ENCODE assay signal across 10 mouse cellular contexts in genomic region chr7:97427778-97428420, GRCm38 (mm10). TPM values are rescaled to one million over a fixed set of nuclear protein-coding genes. Genes with fewer than 3 reads are reported as not detected.
DNase-seq lines count a peak whose midpoint lies in the region; ATAC-seq and TF ChIP-seq lines count a peak whose summit lies in the region.
"Had no signal": no experiment of that assay in that cellular context is flagged by ENCODE, and none has a peak within 500 bp of the region (broad histone marks: within the 10 kb centered on the region; RNA-seq: fewer than 3 reads in every experiment).

No protein-coding gene starts in this region.

- H3K27ac ChIP-seq in kidney, embryonic 16.5 days (ENCODE audit: low read length), result no peak overlapping the region
- no peak overlapping the region for H3K27ac ChIP-seq in cortical plate, adult 2 months (ENCODE audit: insufficient read depth, low read length)
- H3K27ac ChIP-seq: heart, embryonic 13.5 days had no signal

- TF ChIP-seq CTCF in cortical plate, adult 2 months (IDR thresholded peaks at IDR 0.05; ENCODE audit: extremely low read depth, insufficient read depth, low read length), result peak; percentile 39; the same call in 1 of the 2 replicates

- no peak for TF ChIP-seq POLR2A in cortical plate, adult 2 months (IDR thresholded peaks at IDR 0.05; ENCODE audit: extremely low read depth, insufficient read depth, low read length)

- H3K27me3 ChIP-seq in kidney, embryonic 16.5 days (ENCODE audit: insufficient read depth, low read length), result no peaks in the 10 kb centered on the region
- H3K27me3 ChIP-seq: heart, embryonic 13.5 days had no signal

- H3K4me1 ChIP-seq in kidney, embryonic 16.5 days (ENCODE audit: insufficient read depth, low read length), result peaks cover 6% of the 10 kb centered on the region; the same call in 1 of the 2 replicates
- no peaks in the 10 kb centered on the region; the same call in 1 of the 2 replicates for H3K4me1 ChIP-seq in cortical plate, adult 2 months (ENCODE audit: control insufficient read depth, insufficient read depth, low read length)

- 87% methylated on average over 5 of the region's 5 CpGs for whole genome bisulfite sequencing in kidney, embryonic 16.5 days

- no peak overlapping the region for H3K9ac ChIP-seq in kidney, embryonic 16.5 days (replicated peaks; ENCODE audit: low read length)
- H3K9ac ChIP-seq: heart, embryonic 13.5 days had no signal

- DNase-seq in adrenal gland, adult 2 months, result peak; percentile 80
- DNase-seq in adrenal gland, adult 18-20 months (ENCODE audit: low spot score in 2 of 2), result no peak
- peak; percentile 16 to 50 for DNase-seq in kidney, postnatal 25 days
- DNase-seq in adrenal gland, postnatal 10 days, result peak; percentile 78
- no peak for DNase-seq in urinary bladder, postnatal 25 days (ENCODE audit: low spot score)
- DNase-seq: lung, postnatal 14 days had no signal

- no peaks in the 10 kb centered on the region for H3K36me3 ChIP-seq in kidney, embryonic 16.5 days (ENCODE audit: insufficient read depth, low read length)
- H3K36me3 ChIP-seq: heart, embryonic 13.5 days had no signal

- no peak overlapping the region for H3K4me3 ChIP-seq in kidney, embryonic 16.5 days (ENCODE audit: low read length)
- no peak overlapping the region for H3K4me3 ChIP-seq in cortical plate, adult 2 months (ENCODE audit: insufficient read depth, low read length)
- H3K4me3 ChIP-seq: heart, embryonic 13.5 days had no signal

- H3K9me3 ChIP-seq in kidney, embryonic 16.5 days (ENCODE audit: low read length), result no peaks in the 10 kb centered on the region
- H3K9me3 ChIP-seq: heart, embryonic 13.5 days had no signal

- no peak for ATAC-seq in kidney, embryonic 16.5 days (ENCODE audit: low FRiP score, low TSS enrichment)
- ATAC-seq in megakaryocyte, adult 5-6 weeks (ENCODE audit: poor library complexity, severe bottlenecking), result no peak

- H3K4me2 ChIP-seq in kidney, embryonic 16.5 days (replicated peaks; ENCODE audit: low read depth, low read length), result no peak overlapping the region
- H3K4me2 ChIP-seq: heart, embryonic 13.5 days had no signal

RNA-seq across cellular contexts. Expression of gene Thrsp, which starts 10.4 kb away (rescaled TPM):
- total RNA-seq in adrenal gland, adult 2 months (2021), result 1,000 to 10,000 TPM in 1 of 2 experiments, 100 to 1,000 TPM in 1; 552 to 1,139 TPM
- polyA plus RNA-seq in adrenal gland, adult 2 months (2012; rRNA removed), result 258 and 373 TPM in 2 replicates
- 1,000 to 10,000 TPM in 1 of 2 experiments, 100 to 1,000 TPM in 1; 976 to 2,135 TPM for total RNA-seq in adrenal gland, adult 18-20 months (2021)
- 0.81 and 1.2 TPM in 2 replicates for polyA plus RNA-seq in kidney, embryonic 16.5 days (2015; fragmentation: Nextera tagmentation; extraction: Ambion mirVana)
- total RNA-seq in adrenal gland, postnatal 10 days (2021), result 100 to 1,000 TPM; 444 to 455 TPM
- polyA plus RNA-seq in cortical plate, adult 2 months (2012; rRNA removed), result 53.6 and 56.8 TPM in 2 replicates
- not detected in 2 replicates for total RNA-seq in megakaryocyte, adult 5-6 weeks (2015)
- total RNA-seq in megakaryocyte, adult 5-6 weeks (2017), result not detected in 2 replicates

RNA-seq across cellular contexts. Expression of gene Kctd14, which starts 23.2 kb away (rescaled TPM):
- 1 to 10 TPM; 1.2 to 4.2 TPM for total RNA-seq in adrenal gland, adult 2 months (2021)
- polyA plus RNA-seq in adrenal gland, adult 2 months (2012; rRNA removed), result 0.76 and 1.2 TPM in 2 replicates
- total RNA-seq in adrenal gland, adult 18-20 months (2021), result 1 to 10 TPM; 1.5 to 2.0 TPM
- 1.2 and 1.4 TPM in 2 replicates for polyA plus RNA-seq in kidney, embryonic 16.5 days (2015; fragmentation: Nextera tagmentation; extraction: Ambion mirVana)
- 1 to 10 TPM; 2.0 to 3.1 TPM for total RNA-seq in adrenal gland, postnatal 10 days (2021)
- 3.9 and 4.0 TPM in 2 replicates for polyA plus RNA-seq in cortical plate, adult 2 months (2012; rRNA removed)
- total RNA-seq in megakaryocyte, adult 5-6 weeks (2015), result 13.3 and 14.8 TPM in 2 replicates
- total RNA-seq in megakaryocyte, adult 5-6 weeks (2017), result 3.9 and 4.9 TPM in 2 replicates

RNA-seq across cellular contexts. Expression of gene Ndufc2, which starts 28.1 kb away (rescaled TPM):
- total RNA-seq in adrenal gland, adult 2 months (2021), result 100 to 1,000 TPM; 263 to 364 TPM
- polyA plus RNA-seq in adrenal gland, adult 2 months (2012; rRNA removed), result 264 and 287 TPM in 2 replicates
- total RNA-seq in adrenal gland, adult 18-20 months (2021), result 100 to 1,000 TPM; 276 to 365 TPM
- polyA plus RNA-seq in kidney, embryonic 16.5 days (2015; fragmentation: Nextera tagmentation; extraction: Ambion mirVana), result 324 and 325 TPM in 2 replicates
- total RNA-seq in adrenal gland, postnatal 10 days (2021), result 100 to 1,000 TPM; 603 to 657 TPM
- polyA plus RNA-seq in cortical plate, adult 2 months (2012; rRNA removed), result 215 and 243 TPM in 2 replicates
- total RNA-seq in megakaryocyte, adult 5-6 weeks (2015), result 128 and 155 TPM in 2 replicates
- 225 and 237 TPM in 2 replicates for total RNA-seq in megakaryocyte, adult 5-6 weeks (2017)

RNA-seq across cellular contexts. Expression of gene Ints4, which starts 52.9 kb away (rescaled TPM):
- total RNA-seq in adrenal gland, adult 2 months (2021), result 10 to 100 TPM; 58.8 to 60.3 TPM
- 57.5 and 70.5 TPM in 2 replicates for polyA plus RNA-seq in adrenal gland, adult 2 months (2012; rRNA removed)
- 10 to 100 TPM; 52.0 to 56.0 TPM for total RNA-seq in adrenal gland, adult 18-20 months (2021)
- polyA plus RNA-seq in kidney, embryonic 16.5 days (2015; fragmentation: Nextera tagmentation; extraction: Ambion mirVana), result 59.2 and 60.4 TPM in 2 replicates
- 10 to 100 TPM; 47.3 to 56.3 TPM for total RNA-seq in adrenal gland, postnatal 10 days (2021)
- polyA plus RNA-seq in cortical plate, adult 2 months (2012; rRNA removed), result 49.8 and 52.8 TPM in 2 replicates
- 89.9 and 91.2 TPM in 2 replicates for total RNA-seq in megakaryocyte, adult 5-6 weeks (2015)
- total RNA-seq in megakaryocyte, adult 5-6 weeks (2017), result 49.6 and 51.4 TPM in 2 replicates

RNA-seq across cellular contexts. Expression of gene Alg8, which starts 56.5 kb away (rescaled TPM):
- 10 to 100 TPM; 15.2 to 16.6 TPM for total RNA-seq in adrenal gland, adult 2 months (2021)
- polyA plus RNA-seq in adrenal gland, adult 2 months (2012; rRNA removed), result 6.0 and 7.3 TPM in 2 replicates
- total RNA-seq in adrenal gland, adult 18-20 months (2021), result 10 to 100 TPM; 14.0 to 15.2 TPM
- polyA plus RNA-seq in kidney, embryonic 16.5 days (2015; fragmentation: Nextera tagmentation; extraction: Ambion mirVana), result 43.6 and 49.3 TPM in 2 replicates
- total RNA-seq in adrenal gland, postnatal 10 days (2021), result 10 to 100 TPM; 13.2 to 13.8 TPM
- 11.9 and 13.2 TPM in 2 replicates for polyA plus RNA-seq in cortical plate, adult 2 months (2012; rRNA removed)
- 40.5 and 45.2 TPM in 2 replicates for total RNA-seq in megakaryocyte, adult 5-6 weeks (2015)
- total RNA-seq in megakaryocyte, adult 5-6 weeks (2017), result 29.9 and 41.7 TPM in 2 replicates

Comparison
In these comparisons a context has a peak if more than half of its experiments do, and no peak if none do; other contexts are left out.
1. DNase-seq: peak in adrenal gland, adult 2 months (single experiment), kidney, postnatal 25 days (2 of 2) and adrenal gland, postnatal 10 days (single experiment); none in adrenal gland, adult 18-20 months (0 of 2) and urinary bladder, postnatal 25 days (single experiment).
2. RNA of gene Thrsp, which starts 10.4 kb away (total RNA-seq): 976 to 2,135 TPM in adrenal gland, adult 18-20 months, 552 to 1,139 TPM in adrenal gland, adult 2 months and 444 to 455 TPM in adrenal gland, postnatal 10 days; not detected in megakaryocyte, adult 5-6 weeks; every median in the first group is over 100 times any median in the second.